Mouse (Mus musculus): ENCODE measurements around the gene Tap2.
A peak's percentile ranks its signal among the peaks of the same experiment; 100 is the strongest.
"Not testable (repeated sequence)": the region's sequence is repeated elsewhere in the genome, so short reads cannot be mapped to it uniquely, and the experiment has no call there.

Tap2 gene

DNA sequence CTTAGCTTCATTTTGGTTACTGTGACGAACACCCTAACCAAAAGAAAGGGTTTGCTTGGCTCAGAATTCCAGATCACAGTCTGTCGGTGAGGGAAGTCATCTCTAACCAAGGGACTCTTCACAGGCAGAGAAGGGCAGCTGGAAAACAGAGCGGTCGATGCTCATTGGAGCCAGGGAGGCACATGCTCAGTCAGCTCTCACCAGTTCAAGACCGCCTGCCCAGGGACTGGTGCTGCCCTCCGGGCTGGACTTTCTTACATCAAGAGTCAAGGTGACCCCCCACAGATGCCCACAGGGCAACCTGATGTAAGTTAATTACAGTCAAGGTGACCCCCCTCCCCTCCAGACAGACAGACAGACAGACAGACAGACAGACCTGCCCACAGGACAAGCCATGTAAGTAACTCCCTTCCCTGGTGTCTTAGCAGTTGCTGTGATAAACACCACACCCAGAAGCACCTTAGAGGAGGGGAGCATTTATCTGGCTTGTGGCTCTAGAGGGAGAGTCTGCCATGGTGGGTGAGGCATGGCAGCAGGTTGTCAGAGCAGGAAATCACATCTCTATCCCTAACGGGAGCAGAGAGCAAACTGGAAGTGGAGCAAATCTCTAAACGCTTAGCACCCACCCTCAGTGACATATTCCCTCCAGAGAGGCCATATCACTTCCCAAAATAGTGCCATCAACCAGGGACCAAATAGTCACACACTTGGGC is 14.0 kb downstream of the Tap2 start:
- peak; percentile 4 for DNase-seq

DNA sequence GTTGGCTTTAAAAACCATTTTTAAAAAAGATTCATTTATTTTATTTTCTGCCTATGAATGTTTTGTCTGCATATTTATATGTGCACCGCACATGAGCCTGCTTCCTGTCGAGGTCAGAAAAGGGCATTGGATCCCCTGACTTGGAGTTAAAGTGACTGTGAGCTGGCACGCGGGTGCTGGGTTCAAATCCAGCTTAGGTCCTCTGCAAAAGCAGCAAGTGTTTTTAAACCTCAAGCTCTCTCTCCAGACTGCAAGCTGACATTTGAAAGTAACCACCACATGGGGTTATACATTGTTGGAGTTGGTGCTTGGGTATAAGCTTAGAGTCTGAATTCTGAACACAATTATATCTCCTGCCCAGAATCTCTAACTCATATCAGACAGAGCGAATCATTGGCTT is 14.7 kb downstream of the Tap2 start:
- no peak for DNase-seq

DNA sequence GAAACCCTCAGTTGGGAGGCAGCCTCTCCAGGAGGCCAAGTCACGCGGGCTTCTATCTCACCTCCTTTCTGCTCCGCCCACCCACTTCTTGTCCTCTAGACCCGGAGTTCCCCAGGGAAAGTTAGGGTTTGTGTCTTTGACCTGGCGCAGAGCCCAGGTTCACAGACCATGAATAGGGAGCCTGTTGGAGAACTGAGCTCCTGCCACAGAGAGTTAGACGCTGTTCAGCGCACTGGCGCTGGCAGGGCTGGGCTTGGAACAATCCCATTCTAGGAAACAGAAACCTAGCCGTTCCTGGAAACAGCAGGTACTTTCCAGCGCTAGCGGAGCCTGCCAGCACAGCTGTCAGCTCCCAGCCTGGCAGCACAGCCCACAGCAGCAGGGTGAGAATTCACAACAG is 15.3 kb downstream of the Tap2 start:
- no peak for DNase-seq

DNA sequence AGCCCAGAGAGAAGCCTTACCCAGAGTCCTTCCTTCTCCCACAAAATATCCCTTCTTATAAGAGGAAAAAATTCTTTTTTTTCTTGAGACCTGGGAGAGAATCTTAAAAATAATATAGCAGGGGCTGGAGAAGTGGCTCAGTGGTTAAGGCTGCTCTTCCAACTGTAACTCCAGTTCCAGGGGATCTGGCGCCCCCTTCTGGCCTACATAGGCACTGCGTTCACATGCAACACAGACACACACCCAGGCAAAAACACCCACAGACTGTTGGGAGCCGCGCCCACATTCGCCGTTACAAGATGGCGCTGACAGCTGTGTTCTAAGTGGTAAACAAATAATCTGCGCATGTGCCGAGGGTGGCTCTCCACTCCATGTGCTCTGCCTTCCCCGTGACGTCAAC is 15.8 kb downstream of the Tap2 start:
- peak; percentile 89 for DNase-seq

DNA sequence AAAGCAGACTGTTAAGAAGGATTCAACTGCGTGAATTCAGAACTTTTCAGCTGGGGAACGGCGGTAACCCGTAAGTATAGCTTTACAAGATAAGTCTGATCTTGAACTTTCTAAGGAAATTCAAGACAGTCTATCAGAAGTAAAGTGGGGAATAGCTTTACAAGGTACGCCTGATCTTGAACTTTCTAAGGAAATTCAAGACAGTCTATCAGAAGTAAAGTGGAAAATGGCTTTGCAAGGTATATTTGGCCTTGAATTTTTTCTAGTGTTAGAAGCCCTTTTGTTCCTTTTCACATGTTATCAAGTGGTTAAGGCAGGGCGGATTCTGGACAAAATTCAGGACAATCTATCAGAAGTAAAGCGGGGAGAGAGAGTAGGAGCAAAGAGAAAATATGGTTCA is 16.5 kb downstream of the Tap2 start:
- DNase-seq: not testable (repeated sequence)

DNA sequence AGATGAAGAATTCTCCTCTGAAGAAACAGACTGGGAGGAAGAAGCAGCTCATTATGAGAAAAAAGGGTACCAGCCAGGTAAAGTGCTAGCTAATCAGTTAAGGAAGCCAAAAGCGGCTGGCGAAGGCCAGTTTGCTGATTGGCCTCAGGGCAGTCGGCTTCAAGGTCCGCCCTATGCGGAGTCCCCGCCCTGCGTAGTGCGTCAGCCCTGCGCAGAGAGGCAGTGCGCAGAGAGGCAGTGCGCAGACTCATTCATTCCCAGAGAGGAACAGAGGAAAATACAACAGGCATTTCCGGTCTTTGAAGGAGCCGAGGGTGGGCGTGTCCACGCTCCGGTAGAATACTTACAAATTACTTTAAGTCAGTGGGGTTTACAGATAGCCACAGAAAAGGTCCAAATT is 17.1 kb downstream of the Tap2 start:
- DNase-seq: not testable (repeated sequence)

DNA sequence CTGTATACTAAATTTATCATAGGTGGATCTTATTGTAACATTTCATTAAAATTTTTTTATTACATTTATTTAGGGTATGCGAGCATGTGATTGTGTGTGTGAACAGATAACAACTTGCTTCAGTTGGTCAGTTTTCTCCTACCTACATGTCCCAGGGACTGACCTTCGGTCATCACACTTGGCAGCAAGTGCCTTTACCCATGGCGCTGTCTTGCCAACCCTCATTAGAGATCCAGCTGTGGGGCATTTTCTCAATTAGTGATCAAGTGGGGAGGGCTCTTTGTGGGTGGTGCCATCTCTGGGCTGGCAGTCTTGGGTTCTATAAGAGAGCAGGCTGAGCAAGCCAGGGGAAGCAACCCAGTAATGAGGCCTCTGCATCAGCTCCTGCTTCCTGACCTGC is 21.5 kb downstream of the Tap2 start:
- no peak for DNase-seq

DNA sequence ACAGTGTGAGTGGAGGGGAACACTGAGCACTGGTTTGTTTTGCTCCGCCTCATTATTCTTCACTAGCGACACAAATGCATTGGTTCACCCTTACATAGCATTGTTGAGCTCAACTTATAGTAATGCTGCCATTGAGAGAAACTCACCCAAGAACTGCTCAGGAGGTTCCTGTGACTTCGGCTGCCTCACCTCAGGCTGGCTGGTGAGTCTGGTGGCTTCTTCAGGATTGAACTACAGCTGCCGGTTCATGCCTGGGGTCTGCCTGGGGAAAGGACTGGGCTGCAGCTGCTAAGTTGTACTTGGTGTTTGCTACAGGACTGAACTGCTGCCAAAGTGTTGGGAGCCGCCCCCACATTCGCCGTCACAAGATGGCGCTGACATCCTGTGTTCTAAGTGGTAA is 22.1 kb downstream of the Tap2 start:
- DNase-seq: no peak

DNA sequence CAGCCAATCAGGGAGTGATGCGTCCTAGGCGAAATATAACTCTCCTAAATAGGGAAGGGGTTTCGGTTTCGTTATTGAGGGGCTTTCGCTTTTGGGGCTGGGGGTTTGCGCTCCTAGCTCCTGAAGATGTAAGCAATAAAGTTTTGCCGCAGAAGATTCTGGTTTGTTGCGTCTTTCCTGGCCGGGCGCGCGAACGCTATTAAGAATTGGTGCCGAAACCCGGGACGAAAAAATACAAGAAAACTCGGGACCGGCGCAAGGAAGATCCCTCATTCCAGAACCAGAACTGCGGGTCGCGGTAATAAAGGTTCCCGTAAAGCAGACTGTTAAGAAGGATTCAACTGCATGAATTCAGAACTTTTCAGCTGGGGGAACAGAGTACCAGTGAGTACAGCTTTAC is 22.6 kb downstream of the Tap2 start:
- DNase-seq: not testable (repeated sequence)

DNA sequence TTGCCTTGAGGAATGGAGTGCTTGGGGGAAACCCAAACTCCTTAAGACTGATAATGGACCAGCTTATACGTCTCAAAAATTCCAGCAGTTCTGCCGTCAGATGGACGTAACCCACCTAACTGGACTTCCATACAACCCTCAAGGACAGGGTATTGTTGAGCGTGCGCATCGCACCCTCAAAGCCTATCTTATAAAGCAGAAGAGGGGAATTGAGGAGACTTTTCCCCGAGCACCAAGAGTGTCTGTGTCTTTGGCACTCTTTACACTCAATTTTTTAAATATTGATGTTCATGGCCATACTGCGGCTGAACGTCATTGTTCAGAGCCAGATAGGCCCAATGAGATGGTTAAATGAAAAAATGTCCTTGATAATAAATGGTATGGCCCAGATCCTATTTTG is 27.6 kb downstream of the Tap2 start:
- DNase-seq: not testable (repeated sequence)

DNA sequence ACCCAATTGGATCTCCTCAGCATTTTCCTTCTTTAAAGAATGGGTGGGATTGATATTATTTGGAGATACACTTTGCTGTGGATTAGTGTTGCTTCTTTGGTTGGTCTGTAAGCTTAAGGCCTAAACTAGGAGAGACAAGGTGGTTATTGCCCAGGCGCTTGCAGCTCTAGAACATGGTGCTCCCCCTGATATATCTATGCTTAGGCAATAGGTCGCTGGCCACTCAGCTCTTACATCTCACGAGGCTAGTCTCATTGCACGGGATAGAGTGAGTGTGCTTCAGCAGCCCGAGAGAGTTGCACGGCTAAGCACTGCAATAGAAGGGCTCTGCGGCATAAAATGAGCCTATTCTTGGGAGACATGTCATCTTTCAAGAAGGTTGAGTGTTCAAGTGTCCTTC is 28.7 kb downstream of the Tap2 start:
- not testable (repeated sequence) for DNase-seq

DNA sequence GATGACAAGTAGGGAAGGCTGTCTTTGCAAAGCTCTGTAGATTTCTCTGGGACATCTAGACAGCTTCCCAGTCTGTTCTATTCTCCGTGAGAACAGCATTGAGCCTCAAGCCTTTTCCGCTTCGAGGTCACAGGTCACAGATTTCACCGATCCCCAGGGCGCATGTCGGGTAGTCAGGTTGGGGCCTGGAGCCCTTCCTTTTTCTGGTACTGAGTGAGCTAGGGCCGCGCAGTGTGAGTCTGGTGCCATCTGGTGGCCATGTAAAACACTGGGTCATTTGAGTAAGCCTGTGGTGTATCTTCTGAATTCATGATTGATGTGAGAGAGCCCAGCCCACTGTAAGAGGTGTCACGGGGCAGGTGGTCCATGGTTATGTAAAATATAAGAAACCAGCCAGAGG is 31.6 kb downstream of the Tap2 start:
- peak; percentile 92 for DNase-seq

DNA sequence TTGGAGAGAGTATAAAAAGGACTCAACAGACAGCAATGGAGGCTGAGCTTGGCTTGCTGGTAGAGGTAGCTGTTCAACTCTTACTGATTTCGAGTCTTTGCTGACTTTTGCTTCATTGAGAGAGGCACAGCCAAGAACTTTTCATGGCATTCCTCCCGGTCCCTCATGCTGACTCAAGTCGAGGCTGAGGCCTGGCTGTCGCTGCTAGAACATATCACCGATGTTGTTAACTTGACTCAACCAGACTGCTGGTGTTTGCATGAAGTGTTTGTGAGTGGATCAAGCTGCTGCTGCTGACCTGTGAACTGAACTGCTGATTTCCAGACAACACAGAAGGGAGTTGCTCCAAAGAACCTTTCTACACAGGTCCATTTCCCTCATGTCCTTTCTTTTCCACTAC is 33.4 kb downstream of the Tap2 start:
- DNase-seq: no peak

DNA sequence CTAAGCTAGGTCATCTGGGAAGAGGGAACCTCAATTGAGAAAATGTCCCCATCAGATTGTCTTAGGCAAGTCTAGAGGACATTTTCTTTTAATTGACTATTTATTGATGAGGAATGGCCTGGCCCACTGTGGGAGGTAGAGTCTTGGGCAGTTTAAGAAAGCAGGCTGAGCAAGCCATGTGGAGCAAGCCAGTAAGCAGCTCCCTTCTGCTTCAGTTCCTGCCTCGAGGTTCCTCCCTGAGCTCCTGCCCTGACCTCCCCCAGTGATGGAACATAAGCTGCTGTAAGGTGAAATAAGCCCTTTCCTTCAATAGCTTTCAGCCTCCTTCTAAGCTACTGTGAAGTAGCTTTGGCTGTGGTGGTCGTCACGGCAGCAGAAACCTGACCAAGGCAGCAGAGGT is 34.4 kb downstream of the Tap2 start:
- DNase-seq: no peak

DNA sequence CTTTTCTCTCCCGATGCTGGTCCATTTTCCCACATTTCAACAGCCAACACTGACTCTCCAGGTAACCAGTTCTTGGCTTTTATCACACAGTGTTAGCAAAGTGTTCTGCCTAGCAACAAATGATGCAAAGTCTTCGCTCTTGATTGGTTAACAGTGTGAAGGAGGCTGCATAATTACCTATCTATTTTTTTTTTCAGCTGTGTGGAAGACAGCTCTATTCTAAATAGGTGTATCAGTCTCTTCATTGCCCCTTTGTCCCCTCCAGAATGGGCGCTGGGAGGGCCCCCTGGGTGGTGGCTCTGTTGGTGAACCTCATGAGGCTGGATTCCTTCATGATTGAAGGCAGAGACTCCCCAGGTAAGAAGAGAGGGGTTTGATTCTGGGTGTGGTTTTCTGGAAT is 35.4 kb downstream of the Tap2 start, which contains the start of gene H2-Ob:
Gene H2-Ob, plus strand, starts transcription at position 198 of the 400 bp plus-strand sequence.
- DNase-seq: peak; percentile 56

DNA sequence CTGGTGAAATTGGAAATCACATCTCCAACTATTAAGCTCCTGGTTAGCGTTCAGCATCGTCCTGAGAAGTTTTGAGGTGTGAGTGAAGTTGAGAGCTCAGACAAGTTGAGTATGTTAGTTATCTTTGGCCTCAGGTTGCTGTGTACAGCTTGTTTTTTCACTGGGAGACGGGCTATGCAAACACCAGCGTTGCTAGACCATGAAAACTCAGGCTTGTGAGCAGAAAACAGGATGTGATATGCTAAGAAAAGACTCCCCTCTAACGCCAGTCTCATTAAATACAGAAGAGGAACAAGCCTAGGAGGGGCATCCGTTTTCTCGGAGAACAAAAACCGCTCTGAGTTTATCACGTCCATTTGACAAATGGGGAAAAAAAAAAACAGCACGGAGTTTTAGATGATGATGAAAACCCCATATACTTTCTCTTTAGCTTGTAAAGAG is 36.3 kb downstream of the Tap2 start:
- DNase-seq: no peak

DNA sequence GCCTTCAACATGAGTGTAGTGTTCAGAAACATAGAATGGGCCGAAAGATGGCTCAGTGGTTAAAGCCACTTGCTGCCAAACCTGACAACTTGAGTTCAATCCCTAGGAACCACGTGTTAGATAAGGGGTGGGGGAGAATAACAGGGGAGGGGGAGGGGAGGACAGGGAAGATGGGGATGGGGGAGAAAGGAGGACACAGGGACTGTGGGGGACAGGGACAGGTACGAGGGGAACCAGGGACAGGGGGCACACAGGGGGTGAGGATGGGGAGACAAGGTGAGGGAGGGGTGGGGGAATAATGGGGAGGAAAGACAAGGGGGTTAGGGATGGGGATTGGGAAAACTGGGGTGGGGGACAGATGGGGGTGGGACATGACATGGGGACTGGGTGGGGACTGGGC is 37.0 kb downstream of the Tap2 start:
- no peak for DNase-seq

DNA sequence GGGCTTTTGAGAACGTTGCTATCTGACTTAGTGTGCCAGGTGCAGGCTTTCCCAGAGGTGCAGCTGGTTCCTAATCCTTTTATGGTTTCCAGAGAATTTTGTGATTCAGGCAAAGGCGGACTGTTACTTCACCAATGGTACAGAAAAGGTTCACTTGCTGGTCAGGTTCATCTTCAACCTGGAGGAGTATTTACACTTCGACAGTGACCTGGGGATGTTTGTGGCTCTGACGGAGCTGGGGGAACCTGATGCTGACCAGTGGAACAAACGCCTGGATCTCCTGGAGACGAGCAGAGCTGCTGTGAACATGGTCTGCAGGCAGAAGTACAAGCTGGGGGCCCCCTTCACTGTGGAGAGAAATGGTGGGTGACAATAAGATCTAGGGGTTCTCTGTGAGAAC is 37.6 kb downstream of the Tap2 start:
- no peak for DNase-seq

DNA sequence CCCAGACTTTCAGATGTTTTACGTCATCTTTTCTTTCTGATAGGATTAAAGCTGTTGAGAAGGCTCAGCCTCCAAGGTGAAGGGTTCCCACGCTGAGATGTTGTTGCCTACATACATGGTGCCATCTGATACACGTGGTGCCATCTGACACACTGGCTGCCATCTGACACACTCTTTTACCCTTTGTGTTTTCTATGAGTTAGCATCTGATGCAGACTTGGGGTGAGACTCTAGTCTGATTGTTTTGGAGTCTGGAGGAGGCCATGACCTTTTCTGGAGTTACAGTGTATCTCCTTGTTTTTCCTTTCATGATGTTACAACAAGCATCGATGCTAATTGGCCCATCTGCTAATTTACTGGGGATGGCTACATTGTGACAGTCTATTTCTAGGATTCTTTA is 41.3 kb downstream of the Tap2 start:
- no peak for DNase-seq

DNA sequence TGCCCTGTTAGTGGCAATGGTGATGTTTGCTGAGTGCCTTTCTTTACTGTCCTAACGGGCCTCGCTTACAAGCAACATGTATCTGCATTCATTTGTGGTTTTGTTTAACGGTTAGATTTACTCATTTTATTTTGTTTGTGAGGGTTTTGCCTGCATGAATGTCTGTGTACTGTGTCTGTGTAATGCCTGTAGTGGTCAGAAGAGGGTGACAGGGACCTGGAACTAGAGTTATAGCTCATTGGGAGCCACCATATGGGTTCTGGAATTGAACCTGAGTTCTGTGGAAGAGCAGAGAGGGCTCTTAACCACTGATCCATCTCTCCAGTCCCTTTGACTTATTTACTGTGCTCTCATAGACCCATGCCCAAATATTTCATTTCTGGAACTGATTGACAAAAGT is 43.7 kb downstream of the Tap2 start:
- DNase-seq: no peak

DNA sequence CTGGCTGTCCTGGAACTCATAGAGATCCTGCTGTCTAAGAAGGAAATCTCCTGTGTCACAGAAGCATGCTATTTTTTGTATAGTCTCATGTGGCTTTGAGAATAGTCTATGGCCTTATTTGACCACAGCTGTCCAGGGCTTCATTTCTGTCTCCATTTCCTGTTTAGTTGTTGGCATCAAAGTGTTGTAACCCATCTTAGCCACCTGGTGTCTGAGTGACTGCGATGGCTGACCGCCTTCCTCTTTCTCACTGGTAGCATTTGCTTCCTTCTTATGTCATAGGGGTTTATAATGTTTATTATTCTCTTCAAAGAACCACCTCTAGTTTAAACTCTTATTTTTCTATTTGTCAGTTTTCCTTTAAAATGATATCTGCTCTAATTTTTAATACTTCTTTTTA is 45.4 kb downstream of the Tap2 start:
- no peak for DNase-seq

DNA sequence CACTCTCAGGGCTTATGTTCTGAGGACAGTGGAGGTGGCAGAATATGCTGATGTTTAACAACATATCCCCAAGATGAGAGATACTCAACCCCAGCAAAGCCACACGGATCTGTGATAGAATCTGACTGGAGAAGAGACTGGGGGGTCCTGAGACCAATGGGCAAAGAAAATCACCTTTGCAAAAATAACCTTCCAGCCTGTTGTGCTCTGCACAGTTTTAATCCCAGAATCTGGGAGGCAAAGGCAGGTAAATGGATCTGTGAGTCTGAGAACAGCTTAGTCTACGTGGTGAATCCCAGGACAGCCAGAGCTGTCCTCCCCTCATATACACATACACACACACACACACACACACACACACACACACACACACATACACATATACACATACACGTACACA is 46.0 kb downstream of the Tap2 start:
- DNase-seq: no peak

DNA sequence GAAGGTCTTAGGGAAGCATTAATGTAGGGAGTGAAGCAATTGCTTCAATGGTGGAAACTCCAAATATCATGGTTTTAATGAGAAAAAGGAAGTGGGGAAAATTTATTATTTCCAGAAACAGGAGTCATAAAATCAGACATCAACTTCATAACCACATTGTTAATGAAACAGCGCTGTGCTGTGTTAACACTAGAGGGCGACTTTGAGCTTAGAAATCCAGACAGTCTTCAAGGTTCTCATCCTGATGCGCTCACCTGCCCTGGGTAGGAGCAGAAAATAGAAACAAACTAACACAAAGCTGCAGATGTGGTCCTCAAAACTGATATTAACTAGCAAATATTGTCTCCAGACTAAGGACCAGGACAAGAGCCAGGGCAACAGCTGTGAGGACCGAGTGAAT is 46.6 kb downstream of the Tap2 start:
- DNase-seq: peak; percentile 55

DNA sequence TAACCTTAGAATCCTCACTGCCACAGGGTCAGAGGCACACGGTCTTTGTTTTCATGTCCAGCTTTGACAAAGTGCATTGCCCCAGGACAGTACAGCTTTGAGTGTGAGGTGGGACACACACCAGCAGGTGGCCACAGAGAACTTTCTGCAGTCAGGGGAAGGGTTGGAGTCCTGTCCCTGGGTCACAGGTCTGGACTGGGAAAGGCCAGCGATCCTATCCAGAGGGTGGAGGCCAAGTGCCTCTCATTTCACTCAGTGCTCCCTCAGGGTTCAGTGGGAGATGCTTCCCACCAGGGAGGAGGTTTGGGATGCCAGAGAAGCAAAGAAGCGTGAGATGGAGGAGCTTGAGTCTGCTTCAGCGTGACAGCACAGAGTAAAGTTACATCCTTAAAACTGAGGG is 48.3 kb downstream of the Tap2 start:
- DNase-seq: no peak

DNA sequence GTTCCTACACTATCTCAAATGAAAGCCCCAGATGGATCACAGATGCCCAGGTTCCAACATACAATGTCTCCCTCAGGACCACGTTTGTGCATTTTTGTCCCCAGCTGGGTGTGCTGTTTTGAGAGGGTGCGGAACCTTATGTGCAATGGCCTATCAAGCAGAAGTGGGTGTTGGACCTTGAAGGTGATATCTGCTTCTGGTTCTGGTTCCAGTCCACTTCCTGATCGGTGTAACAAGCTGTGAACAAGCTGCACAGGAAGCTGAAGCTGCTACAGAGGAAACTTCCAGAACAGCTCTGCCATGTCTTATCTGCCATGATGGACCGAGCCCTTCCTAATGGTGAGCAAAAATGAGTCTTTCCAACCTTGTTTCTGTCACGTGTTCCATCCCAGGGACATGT is 53.2 kb downstream of the Tap2 start:
- no peak for DNase-seq
